Mouse (Mus musculus) heart, adult 18-20 months (tissue): ENCODE data around the gene Ssr2. TPM values are rescaled to one million over a fixed set of nuclear protein-coding genes. Genes with fewer than 3 reads are reported as not detected.
"Not testable (repeated sequence)": the region's sequence is repeated elsewhere in the genome, so short reads cannot be mapped to it uniquely, and the experiment has no call there.

Source experiments
- DNase-seq, 2 experiments: peaks; one replicate each; pipeline ENCODE4 v3.0.0; 2021 to 2022; ENCODE audit warnings: mixed read lengths in 1 of 2
- total RNA-seq, 2 experiments: library from RNA; stranded (reverse); gene quantifications; 2 replicates each; pipeline ENCODE4 v1.2.3; 2021

The Ssr2 gene
- total RNA-seq, 2 experiments from 2014 or later: 60.8 to 65.5 TPM

GRCm38 (mm10) chr3:88563966-88564365 lies 11.7 kb upstream of the Ssr2 start:
- no peak for DNase-seq

DNA sequence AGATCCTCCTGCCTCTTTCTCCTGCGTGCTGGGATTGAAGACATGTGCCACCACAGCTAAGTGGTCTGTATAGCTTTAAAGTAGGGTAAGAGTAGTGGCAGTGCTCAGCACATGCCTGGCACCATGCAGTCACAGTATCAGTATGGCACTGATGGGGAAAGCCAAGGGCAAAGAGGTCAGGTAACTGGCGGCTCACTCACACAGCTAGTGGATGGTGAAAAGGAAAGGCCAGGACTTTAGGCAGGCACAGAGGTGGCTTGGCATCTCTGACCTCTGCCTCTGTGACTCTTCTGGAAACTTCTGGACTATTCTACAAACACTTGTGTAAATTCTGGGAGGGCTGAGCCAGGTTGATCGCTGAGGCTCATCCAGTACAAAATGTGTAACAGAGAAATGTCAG lies 9.6 kb upstream of the Ssr2 start:
- DNase-seq: peak; percentile 54 to 57

- no peak for DNase-seq
Measured at GRCm38 (mm10) chr3:88566536-88567061, 9.1 kb upstream of the Ssr2 start.

- peak in 1 of 2 experiments; percentile 41 for DNase-seq
Measured at GRCm38 (mm10) chr3:88567892-88568291, 7.8 kb upstream of the Ssr2 start.

GRCm38 (mm10) chr3:88568615-88569014 lies 7.1 kb upstream of the Ssr2 start:
- no peak for DNase-seq

DNA sequence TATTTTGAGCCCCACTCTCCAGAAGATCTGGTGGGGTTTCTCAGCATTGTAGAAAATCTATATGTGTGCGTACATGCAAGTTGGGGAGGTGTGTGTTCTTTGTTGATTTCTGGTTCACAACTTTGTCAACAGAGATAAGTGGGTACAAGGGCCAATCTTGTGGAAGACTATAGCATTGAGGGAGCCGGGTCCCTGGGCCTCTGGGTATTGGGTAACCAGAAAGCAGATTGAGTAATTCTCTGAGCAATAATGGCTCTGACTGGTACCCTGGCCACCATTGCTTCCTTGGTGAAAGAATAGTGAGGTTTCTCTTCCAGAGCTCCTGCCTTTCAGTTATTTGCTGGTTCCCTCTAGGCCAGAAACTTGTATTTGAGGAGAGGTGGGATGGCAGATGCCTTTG lies 6.6 kb upstream of the Ssr2 start:
- DNase-seq: no peak

GRCm38 (mm10) chr3:88569694-88570093 lies 6.0 kb upstream of the Ssr2 start:
- DNase-seq: no peak

- no peak for DNase-seq
Measured at GRCm38 (mm10) chr3:88570341-88570740, 5.3 kb upstream of the Ssr2 start.

DNA sequence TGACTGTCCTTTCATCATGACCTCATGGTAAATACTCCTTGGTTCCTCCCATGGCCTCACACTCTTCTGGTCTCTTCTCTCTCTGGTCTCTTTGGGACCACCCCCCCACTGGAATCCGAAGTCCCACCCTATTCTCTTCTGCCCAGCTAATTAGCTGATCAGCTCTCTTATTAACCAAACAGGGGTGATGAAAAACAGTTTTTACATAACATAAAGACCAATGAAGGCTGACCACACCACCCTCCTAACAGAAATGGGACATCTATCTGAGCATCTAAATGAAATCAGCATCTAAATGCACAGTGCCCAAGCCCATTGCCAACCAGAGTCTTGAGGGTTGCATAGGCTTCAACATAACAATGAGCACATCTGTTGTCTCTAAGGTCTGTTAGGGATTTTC lies 3.8 kb upstream of the Ssr2 start:
- DNase-seq: no peak

DNA sequence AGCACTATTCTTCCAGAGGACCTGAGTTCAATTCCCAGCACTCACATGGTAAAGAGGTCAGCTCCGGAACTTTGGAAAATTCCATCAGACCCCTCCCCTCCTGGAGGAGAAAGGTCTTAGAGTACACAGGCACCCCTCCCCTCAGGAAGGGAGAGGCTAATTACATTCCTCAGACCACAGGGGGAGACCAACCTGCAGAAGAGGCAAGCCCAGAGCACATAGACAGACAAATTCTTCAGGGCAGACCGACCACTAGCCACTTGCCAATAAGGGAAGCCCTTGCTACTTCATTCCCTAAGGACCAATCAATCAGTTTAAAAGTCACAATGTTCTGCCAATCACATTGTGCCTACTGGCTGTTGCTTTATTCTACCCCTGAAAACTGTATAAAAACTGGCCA lies 2.8 kb upstream of the Ssr2 start:
- no peak for DNase-seq

- no peak for DNase-seq
Measured at GRCm38 (mm10) chr3:88573810-88574209, 1.9 kb upstream of the Ssr2 start.

DNA sequence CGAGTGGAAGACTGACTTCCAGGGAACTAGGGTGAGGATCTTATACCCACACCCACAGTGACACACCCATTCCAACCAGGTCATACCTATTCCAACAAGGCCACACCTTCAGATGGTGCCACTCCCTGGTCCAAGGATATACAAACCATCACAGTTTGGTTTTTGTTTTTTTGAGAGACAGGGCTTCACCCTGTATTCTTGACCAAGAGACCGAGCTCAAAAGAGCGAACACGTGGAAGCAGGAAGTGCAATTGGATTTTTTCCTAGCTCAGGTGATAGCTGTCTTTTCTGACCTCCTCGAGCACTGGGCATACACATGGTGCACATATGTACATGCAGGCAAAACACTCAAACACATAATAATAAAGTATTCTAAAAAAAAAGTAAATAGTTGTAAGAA lies 2.2 kb downstream of the Ssr2 start:
- not testable (repeated sequence) for DNase-seq

DNA sequence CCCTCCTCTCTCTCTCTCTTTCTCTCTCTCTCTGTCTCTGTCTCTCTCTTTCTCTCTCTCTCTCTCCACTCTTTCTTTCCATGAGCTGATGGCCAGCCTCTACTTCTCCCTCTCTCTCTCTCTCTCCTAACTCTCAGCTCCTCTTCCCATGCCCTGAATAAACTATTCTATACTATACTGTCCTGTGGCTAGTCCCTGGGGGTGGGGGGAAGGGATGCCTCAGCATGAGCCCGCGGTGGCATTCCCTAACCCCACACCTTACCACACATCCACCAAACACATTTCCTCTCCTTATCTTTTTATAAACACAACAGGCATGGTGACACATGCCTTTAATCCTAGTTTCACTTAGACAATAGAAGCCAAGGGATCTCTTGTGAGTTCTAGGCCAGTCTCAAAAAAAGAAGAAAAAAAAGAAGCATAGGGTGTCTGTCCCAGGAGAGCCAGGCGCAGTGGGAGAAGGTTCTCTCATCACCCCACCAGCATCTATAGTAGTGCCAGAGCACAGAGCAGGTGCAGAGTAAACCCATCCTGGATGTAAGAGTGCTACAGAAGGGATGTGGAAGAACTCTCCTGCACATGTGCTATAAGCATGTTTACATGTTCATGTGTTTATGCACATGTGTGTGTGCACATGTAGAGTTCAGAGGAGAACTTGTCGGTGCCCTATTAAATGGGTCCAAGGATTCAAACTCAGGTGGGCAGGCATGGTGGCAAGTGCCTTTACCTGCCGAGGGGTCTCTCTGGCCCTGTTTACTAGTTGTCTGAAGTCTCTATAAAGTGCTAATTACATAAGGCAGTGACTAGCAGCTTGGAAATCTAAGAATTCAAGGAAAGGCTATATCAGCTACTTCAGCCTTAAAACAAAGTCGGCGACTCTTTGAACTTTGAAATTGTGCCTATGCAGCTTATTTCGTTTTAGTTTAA lies 3.1 kb downstream of the Ssr2 start:
- DNase-seq: no peak

DNA sequence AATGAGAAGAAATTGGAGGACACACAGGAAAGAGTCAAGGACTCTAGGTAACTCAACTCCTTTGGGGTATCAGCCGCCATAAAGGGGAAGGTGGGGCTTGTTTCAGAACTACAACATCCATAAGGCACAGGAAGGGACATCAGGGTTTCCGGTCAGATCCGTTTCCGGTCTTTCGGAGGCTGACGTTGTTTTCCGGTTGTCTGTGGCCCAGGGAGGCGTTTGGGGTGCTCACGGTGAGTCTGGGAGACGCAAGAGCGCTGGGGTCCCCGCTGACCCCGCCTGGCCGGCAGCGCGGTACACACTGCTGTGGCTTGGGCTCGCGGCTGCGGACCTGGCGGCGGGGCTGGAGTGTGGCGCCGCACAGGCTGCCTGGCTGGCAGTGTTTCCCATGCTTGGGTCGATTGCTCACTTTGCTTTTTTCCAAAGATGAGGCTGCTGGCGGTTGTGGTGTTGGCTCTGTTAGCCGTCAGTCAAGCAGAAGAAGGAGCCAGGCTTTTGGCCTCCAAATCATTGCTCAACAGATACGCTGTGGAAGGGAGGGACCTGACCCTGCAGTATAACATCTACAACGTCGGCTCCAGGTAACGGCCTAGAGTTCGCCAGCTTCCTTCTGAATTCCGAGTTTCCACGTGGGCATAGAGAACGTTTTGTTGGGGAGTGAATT lies 3.9 kb downstream of the Ssr2 start:
- DNase-seq: peak; percentile 89 to 90

GRCm38 (mm10) chr3:88585769-88586168 lies 10.1 kb downstream of the Ssr2 start:
- no peak for DNase-seq

DNA sequence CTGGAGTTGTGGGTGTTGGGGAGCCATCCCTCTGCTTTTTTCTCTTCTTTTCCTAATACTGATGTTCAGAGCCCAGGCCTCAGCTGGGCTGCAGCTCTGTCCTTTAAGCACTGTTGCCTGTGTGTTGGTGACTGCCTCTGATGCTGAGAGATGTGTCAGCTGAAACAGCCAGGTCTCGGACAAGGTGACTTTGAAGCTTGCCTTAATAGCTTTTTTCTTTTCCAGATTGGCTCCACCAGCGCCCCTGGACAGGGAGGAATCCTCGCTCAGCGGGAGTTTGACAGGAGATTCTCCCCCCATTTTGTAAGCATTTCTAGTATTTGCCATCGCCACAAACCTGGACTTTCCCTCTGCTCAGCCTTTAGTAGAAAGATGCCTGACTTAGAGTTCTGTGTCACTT lies 11.0 kb downstream of the Ssr2 start:
- no peak for DNase-seq

- no peak for DNase-seq
Measured at GRCm38 (mm10) chr3:88590246-88590645, 14.6 kb downstream of the Ssr2 start.

DNA sequence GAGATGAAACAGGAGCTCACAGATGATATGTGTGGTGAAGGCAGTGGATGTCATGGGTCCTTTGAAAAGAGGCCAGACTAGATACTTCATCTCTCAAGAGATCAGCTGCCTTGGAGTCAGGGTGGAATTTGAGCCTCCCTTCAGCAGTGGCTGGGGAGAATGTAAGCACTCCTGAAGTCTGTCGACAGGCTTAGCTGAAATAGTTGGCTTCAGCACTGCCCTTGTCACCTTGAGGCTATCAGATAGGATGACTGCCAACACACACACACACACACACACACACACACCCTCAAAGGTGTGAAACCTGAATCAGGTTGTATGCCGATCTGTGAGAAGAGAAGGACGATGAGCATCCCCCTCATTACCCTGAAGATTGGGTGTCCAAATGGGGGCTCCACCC lies 15.4 kb downstream of the Ssr2 start:
- no peak for DNase-seq

DNA sequence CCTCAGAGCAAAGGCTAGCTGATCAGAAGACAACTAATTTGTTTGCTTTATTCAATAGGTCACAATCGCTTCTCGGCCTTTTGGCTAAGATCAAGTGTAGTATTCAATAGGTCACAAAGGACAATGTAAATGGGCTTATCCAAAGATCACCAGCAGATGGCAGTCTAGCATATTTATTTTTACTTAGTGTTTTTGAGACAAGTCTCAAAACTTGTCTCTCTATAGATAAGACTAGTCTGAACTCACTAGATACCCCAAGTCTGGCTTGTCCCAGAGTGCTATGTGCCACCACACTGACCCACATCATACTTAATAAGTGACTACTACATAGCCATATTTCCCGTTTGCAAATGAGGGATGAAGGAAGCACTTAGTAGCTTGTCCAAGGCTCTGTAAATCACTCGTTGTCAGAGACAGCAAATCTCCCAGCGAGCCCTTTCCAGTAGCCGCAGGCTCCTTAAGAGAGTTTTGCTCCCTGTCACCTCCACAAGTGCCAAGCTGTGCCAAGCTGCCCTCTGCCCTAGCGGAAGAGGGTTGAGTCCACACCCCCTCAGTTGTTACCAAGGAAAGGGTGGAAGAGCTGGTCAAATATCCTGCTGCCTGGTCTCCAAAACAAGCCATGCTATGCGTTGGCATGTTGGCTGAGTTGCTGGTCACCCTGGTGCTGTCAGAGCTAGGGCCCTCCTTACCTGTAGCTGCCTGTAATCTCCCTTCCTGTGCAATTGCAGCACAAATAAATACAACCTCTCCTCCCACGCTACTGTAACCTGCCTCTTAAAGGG lies 16.5 kb downstream of the Ssr2 start:
- peak; percentile 53 to 81 for DNase-seq

DNA sequence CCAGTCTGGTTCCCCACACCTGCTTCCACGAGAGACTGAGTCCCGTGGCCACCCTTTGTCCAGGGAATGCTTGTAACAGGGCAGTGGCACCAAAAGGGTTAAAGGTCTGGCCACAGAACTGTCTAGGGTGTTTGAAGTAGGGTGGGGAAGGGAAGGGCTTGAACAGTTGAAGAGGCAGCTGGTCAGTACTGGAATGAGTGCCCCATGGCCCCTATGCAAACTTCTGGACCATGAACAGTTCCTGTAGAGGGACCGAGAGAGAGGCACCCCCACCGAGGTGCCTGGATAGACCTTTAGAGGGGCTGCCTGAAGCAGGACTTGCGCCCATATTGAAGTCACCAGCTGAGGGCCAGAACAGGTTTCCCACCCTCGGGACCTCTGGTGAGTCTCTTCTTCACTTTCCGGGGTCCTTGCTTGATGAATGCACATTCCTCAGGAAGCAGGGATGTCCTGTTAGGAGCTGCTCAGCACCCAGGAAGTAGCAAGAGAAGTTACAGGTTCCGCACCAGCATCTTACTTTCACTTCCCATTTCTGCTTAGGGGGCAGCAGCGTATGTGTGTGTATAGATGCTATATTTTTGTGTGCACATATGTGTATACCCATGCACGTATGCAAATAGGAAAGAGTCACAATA lies 17.4 kb downstream of the Ssr2 start:
- DNase-seq: peak in 1 of 2 experiments; percentile 17

GRCm38 (mm10) chr3:88593893-88594580 lies 18.4 kb downstream of the Ssr2 start:
- DNase-seq: no peak
